Mouse (Mus musculus) liver, adult (tissue): ENCODE measurements around the gene Ift81.

Source experiments
- GATA4 ChIP-seq: IDR thresholded peaks from 2 replicates; pipeline ENCODE4 v1.6.1; 2014; ENCODE audit warnings: mild to moderate bottlenecking, low read length; ENCODE audit not compliant: insufficient replicate concordance

Gene Ift81

DNA sequence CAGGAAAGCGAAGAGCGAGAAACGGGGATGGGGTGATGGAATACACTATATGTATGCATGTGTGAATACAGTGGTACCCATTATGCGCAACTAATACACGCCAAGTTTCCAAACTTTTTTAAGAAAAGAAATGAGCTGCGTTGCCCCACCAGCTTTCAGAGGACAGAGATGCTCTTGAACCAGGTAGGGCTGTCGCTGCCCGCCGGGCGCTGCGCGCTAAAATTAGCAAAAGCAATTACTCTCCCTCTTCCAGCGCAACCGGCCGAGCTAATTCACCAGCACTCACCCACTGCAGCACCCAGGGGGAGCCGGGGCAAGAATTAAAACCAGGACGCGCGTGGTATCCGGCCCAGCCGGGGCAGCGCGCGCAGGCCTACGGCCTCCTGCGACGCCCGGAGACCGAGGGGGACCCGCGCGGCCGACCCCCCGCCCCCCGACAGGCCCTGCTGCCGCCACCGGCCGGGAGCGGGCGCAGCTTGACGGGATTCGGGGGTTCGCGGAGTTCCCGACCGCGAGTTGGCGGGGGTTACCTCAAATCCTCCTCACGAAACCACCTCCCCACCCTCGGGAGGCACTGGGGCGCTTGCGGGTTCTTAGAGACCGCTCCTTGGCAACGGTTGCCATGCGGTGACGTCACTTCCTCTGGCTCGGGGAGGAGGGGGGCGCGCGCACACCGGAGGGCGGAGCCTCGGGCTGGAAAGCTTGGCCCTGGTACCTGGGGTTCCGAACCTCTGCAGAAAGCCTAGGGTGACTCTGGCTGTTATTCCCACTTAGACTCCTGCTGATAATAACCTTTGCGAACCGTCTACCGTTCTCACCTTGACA, at the start of gene Ift81:
Ift81 (minus strand) TSS at position 611 of the 825 bp plus-strand sequence.
- no peak for TF ChIP-seq GATA4

DNA sequence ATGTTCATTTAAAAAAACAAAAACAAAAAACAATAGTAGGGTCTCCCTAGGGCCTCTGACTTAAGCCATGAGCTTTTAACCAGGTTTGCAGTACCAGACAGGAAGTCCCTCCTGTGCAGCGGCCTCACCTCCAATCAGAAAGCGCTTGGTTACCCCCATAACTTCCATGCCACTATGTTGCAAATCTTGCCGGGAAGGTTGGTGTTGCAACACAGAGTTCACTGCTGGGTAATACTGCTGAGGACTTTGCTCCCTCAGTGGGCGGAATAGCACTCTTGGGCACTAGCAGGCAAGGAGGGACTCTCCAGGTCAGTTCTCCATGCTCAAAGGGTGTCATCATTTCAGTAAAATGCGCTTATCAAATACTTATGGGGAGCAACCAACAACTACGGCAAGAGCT, 48.2 kb upstream of the Ift81 start:
- TF ChIP-seq GATA4: no peak

DNA sequence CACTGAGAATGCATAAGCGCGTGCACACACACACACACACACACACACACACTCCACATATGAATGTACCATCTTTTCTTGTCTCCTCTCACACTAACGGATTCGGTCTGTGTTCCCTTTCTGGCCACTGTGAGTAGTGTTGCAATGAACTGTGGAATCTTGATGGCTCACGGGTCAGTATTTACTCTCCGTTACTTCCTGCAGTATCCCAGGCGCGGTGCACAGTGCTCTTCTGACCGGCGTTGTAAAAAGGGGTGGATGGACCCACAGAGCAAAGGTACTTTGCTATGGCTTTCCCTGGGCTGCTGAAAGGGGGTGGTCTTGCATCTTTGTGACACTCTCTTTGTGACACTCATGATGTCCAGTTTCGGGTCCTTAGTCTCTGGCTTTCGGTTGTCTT, 42.5 kb upstream of the Ift81 start:
- no peak for TF ChIP-seq GATA4

DNA sequence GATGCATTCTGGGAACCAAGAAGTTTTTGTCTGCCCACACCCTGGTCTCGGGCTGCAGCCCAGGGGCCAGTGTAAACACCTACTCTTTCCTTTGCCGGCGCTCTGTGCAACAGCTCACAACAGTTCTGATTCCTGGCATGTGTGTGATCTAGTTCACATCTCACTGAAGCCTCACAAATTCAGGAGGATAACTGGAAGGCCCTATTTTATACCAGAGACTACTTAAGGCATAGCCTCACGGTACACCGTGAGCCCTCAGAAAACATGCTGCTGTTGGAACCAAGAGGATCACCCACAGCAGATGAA, 39.9 kb upstream of the Ift81 start:
- no peak for TF ChIP-seq GATA4

DNA sequence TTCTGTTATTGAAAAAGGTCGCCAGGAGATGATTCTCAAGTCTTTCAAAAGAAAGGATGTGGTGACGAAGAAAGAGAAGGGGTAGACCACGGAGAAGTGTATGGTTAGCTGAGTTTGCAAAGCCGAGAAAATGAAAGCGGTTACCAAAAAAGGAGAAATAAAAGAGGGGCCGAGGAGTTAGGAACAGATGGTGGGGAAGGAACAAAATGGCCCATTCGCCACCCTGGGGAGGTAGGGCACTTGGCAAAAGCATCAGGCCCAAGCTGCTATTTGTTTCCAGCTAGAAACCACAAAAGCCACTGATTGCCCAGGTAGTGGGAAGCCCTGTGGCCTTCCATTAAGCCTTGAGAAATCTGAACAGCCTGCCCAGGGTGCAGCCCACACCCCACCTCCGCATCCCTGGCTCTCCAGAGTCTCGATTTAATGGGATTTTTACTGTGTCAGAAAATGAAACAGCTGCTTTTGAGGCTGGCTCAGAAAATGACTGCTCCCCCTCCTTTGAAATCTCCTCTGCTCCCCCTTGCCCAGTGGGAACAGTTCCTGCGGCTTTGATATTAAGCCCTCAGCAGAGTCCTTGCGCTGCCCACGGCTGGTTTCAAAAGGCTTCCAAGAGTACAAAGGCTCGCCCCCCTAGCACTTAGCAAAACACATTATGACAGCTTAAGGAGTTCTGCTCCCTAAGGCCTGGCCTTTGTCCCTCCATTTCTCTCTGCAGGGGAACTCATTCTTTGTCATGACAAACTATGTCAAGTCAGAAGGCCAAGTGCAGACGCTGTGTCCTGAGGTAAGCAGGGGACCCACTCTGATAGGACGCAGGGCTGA, 39.3 kb upstream of the Ift81 start:
- TF ChIP-seq GATA4: no peak

DNA sequence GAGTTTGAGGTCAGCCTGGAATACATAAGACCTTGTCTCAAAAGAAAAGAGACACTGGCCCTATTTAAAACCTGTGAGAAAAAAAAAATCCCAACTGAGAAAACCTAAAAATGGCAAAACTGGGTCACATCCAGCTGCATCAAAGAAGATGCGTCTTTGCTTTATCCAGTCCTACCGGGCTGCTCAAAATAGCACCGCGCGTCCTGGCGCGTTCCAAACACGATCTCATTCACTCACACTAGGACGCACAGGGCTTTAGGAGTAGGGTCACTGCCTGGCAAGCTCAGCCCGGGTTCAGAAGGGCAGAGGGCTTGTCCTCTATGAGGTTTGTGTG, 38.8 kb upstream of the Ift81 start:
- no peak for TF ChIP-seq GATA4

DNA sequence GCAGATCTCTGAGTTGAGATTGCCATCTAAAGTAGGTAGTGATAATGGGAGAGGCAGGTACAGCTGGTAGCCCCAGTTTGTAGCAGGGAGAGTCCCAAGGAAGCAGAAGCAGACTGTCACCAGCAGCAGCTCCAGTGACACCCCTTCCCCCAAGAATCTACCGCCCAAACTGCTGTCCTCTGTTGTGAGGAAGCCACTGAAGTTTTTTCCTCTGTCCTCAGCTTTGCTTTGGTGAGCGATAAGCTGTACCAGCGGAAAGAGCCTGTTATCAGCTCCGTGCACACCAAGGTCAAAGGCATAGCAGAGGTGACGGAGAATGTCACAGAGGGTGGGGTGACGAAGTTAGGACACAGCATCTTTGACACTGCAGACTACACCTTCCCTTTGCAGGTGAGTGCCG, 38.2 kb upstream of the Ift81 start:
- TF ChIP-seq GATA4: peak; percentile 92; the same call in 1 of the 2 replicates

DNA sequence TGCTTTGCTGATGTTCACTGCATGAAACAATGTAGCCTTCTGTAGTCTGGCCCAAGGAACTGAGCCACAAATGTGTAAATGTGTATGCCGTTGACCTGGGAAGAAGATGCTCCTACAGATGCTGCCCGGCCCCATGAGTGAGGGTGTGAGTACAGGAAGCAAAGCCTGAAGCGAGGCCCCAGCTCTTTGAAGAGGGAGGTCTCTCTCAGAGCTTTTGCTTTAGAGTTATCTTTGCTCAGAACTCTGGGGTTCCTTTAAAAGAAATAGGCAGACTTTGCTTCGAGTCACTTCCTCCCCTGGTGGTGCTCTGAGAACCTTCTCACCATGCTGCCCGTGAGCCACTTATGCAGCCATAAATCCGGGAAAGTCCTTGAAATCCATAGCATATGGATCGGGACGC, 35.8 kb upstream of the Ift81 start:
- no peak for TF ChIP-seq GATA4

DNA sequence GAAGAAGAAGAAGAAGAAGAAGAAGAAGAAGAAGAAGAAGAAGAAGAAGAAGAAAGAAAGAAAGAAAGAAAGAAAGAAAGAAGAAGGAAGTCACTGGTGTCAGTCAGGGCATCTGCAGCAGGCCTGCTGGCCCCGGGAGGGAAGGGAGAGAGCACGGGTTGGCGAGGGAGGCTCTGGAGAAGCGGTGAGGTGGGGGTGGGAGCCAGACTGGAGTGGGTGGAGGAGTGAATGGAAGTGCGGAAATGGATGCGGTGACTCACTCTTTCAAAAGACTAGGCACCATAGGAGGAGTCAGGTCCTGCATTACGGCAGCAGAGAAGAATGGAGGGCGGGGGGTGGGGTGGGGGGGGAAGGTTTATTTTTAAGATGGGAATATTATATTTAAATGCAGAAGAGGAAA, 34.9 kb upstream of the Ift81 start:
- TF ChIP-seq GATA4: no peak

DNA sequence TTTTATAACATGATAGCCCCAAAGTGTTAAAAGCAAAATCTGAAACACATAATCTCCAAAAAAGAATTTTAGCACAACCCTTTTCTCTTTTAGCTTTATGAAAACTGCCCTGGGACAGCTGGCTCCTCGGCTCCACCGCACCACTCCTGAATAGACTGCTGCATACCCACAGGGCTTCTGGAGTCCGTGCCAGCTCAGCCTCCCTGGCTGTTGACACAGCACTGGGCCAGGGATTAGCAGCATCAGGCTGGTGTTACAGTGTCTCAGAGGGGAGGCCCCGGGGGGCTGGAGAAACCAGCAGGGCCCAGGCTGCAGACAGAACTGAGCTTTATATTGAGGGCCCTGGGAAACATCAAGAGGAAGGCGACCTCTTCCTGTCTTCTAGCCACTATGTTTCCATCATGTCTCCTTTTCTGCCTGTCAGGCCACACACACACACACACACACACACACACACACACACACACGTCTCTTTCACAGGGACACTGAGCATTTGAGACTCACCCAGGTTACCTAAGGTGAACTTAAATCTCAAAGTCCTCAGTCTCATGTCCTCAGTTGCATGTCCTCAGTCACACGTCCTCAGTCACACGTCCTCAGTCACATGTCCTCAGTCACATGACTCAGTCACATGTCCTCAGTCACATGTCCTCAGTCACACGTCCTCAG, 33.1 kb upstream of the Ift81 start:
- no peak for TF ChIP-seq GATA4

DNA sequence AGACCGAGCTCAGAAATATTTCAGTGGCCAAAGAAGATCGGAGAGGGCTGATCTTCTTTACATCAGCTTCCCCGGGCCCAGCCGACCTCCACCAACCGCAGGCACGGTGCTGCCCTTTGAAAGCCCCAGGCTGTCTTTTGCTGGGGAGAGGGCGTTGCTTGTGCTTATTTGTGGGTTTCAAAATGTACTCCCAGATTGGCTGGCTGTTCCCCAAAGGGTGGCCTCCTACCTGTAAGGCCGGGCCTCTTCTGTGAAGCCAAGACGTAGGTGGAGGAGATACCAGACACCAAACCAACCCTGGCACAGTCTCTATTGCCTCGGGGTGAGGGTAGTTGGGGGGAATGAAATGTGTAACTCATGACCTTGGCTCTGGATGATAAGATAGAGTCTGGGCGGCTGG, 31.7 kb upstream of the Ift81 start:
- no peak for TF ChIP-seq GATA4

DNA sequence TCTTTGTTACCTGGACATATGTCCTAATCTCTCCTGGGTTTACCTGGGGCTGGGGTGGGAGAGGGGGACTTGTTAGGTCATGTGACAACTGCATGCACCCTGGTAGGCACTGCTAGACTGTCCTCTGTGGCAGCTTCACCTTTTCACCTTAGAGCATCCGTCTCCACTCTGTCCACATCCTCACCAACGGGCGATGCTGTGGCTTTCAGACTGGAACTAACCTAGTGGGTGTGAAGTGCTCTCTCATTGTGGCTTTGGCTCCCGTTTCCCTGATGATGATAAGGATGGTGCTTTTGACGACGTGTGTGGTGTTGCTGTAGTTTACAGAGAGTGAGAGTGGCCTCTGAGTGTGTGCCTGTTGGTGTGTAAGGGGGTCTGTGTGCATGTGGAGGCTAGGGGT, 31.0 kb upstream of the Ift81 start:
- TF ChIP-seq GATA4: no peak

DNA sequence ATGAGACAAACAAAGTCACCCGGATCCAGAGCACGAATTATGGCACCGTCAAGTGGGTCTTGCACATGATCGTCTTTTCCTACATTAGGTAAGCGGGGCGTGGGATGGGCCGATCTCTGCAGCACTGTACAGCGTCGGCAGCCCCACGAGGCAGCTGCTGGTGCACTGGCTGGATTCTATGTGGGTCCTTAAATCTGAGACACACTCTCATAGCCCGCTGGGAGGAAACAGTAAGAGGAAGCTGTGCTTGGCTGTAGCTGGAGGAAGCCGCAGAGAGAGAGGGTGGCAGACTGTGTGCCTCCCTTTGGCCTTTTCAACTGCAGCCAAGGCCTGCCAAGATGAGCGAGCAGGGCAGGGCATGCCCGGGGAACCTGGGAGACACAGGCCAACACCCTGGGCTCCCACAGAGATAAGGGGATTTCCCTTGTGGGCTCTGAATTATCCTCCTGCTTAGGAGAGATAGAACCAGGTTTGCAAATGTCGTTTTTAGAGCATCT, 29.8 kb upstream of the Ift81 start:
- TF ChIP-seq GATA4: no peak

DNA sequence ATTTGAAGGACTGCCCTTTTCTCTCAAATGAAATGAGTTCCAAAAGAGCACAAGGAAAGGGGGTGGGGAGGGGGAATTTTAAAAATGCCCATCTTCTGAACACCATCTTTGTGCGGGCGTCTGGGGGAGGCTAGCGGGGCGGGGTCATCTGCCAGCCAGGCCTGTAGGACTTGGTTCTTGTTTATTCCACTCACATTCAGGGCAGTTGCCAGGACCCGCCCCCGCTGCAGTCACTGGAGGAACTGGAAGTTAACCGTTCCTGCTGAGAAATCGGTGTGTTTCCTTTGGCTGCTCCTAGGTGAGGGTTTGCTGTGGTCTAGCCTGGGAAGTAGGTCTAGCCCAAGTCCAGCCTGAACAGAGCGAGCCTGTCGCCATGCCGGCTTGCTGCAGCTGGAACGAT, 29.4 kb upstream of the Ift81 start, which contains the start of gene P2rx7:
P2rx7 (plus strand) TSS at position 211 of the 400 bp plus-strand sequence.
- TF ChIP-seq GATA4: no peak

DNA sequence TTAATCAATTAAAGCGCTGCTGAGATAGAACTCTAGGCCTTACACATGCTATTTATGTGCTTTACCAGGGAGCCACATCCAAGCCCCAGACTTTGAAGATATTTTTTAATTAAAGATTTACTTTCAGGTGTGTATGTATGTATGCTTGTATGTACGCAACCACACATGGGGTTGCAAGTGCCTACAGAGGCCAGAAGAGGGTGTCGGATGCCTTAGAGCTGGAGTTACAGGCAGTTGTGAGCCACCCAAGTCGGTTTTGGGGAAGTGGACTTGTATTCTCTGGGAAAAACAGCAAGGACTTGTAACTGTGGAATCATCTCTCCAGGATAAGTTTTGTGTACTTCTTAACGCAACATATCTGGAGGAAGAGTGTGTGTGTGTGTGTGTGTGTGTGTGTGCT, 25.7 kb upstream of the Ift81 start:
- TF ChIP-seq GATA4: no peak

DNA sequence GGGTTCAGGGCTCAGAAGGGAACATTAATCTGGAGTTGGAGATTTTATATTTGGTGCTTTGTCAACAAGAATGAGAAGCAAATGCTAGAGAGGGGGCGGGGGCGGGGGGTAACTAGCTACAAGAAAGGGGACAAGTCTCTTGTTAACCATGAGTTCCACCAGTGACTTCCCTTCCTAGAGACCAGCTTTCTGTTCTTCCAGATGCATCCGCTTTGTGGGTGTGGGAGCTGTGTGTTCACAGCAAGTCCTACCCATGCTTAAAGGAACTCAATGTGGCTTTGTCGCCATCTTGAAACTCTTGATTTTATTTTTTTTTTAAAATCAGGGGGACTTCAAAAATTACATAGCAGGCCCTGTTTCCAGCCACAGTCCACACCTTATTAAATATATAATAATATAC, 25.2 kb upstream of the Ift81 start:
- no peak for TF ChIP-seq GATA4

DNA sequence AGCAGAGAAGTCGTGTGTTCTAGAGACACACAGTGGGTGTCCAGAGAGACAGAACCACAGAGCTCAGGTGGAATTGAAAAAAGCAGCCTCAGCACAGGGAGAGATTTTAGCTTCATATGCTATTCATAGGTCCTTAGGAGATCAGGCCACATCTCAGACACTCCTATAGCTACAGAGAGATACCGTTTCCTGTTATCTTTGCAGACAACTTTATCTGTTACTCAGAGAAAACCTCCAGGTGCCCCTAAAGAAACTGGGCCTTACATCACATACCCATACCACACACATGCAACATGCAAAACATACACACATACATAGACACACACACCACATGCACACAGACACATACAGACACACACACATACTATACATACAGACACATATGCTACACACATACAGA, 24.0 kb upstream of the Ift81 start:
- no peak for TF ChIP-seq GATA4

DNA sequence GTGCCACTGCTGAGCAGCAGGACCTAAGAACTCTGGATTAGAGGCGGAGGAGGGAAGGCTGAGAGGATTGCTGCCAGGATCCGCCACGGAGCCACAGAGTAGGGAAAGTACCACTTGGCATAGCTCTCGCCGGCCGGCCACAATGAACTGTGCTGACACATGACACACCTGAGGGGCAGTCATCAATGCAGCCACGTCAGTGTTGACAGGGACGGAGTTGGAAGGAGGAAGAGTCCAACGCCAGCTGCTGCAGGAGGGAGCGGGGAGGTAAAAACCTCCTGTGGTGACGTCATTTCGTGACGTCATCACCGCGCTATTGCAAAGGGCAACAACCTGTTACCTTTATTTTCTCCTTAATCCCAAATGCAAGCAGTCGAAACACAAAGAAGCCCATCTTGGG, 22.6 kb upstream of the Ift81 start:
- no peak for TF ChIP-seq GATA4
